Mouse (Mus musculus) stomach, embryonic 16.5 days (tissue): ENCODE results near the gene Pitpnc1. TPM values are rescaled to one million over a fixed set of nuclear protein-coding genes. Genes with fewer than 3 reads are reported as not detected.

Source experiments
- ATAC-seq: fragments of 200-750 bp; cut with Nextera tagmentation; 2 replicates; pipeline ENCODE4 v1.8.0; 2017; ENCODE audit warnings: moderate number of reproducible peaks, moderate TSS enrichment; ENCODE audit not compliant: insufficient read depth, low FRiP score
- H3K27ac ChIP-seq: fragments of 300-500 bp; sonication (generic); 2 replicates; pipeline ENCODE4 v1.5.1; 2014; ENCODE audit warnings: low read length
- H3K27me3 ChIP-seq: fragments of 300-500 bp; sonication (generic); 2 replicates; pipeline ENCODE4 v1.6.1; 2014; ENCODE audit warnings: low read length, control low read depth, mixed read lengths; ENCODE audit not compliant: control insufficient read depth, insufficient read depth
- H3K36me3 ChIP-seq: fragments of 300-500 bp; sonication (generic); 2 replicates; pipeline ENCODE4 v1.6.1; 2014; ENCODE audit warnings: low read length; ENCODE audit not compliant: control insufficient read depth, insufficient read depth
- H3K4me1 ChIP-seq: fragments of 300-500 bp; sonication (generic); 2 replicates; pipeline ENCODE4 v1.6.1; 2014; ENCODE audit warnings: low read length, control low read depth, mixed read lengths; ENCODE audit not compliant: control insufficient read depth, insufficient read depth
- H3K4me2 ChIP-seq: fragments of 300-500 bp; sonication (generic); 2 replicates; pipeline ENCODE4 v1.6.1; 2014; ENCODE audit warnings: low read depth, low read length, mixed read lengths
- H3K4me3 ChIP-seq: fragments of 300-500 bp; sonication (generic); replicated peaks from 2 replicates; pipeline ENCODE4 v1.5.1; 2014; ENCODE audit warnings: mild to moderate bottlenecking, low read length
- H3K9ac ChIP-seq: fragments of 300-500 bp; sonication (generic); 2 replicates; pipeline ENCODE4 v1.6.1; 2014; ENCODE audit warnings: low read length
- H3K9me3 ChIP-seq: fragments of 300-500 bp; sonication (generic); replicated peaks from 2 replicates; pipeline ENCODE4 v1.6.1; 2016; ENCODE audit warnings: low read length, control low read depth; ENCODE audit not compliant: control insufficient read depth
- WGBS: fragments of 180-500 bp; shearing (Covaris S2); extraction: QIAGEN DNeasy Blood & Tissue Kit; methylation state at CpG from one replicate; pipeline ENCODE4 v1.1.7; 2014; 5-methylcytosine and 5-hydroxymethylcytosine counted together
- polyA plus RNA-seq: library from polyadenylated mRNA; unstranded; fragments of >200 nt; fragmentation: Nextera tagmentation; extraction: Ambion mirVana; gene quantifications from 2 replicates; pipeline ENCODE4 v1.2.1, GENCODE M21; 2015

Pitpnc1 gene
- polyA plus RNA-seq, 1 experiment from 2014 or later, result 13.9 TPM

- Histone ChIP-seq H3K9ac (no peak overlapping the region), H3K4me1 (no peaks in the 10 kb centered on the region), H3K4me2 (no peak overlapping the region), H3K27ac (no peak overlapping the region), H3K9me3 (no peaks in the 10 kb centered on the region), H3K4me3 (no peak overlapping the region), H3K27me3 (no peaks in the 10 kb centered on the region), H3K36me3 (no peaks in the 10 kb centered on the region)
- 49% methylated on average over 7 of the region's 7 CpGs for whole genome bisulfite sequencing
- no peak for ATAC-seq
These were observed 184.8 kb downstream of the Pitpnc1 start for GRCm38 (mm10) chr11:107285731-107286130.

DNA sequence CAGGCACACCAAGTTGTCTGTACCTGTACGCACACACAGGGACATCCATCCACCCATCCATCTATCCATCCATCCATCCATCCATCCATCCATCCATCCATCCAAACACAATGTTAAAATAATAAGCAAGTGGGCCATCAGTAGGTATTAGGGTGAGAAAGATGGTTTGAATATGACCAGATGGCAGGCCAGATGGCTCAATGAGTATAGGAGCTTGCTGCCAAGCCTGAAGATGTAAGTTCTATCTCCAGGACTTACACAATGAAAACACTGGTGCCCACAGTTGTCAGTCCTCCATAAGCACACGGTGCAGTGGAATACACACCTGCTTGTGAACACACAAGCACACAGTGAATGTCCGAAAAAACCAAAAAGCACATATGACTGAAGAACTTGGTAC is 186.9 kb downstream of the Pitpnc1 start:
- Histone ChIP-seq H3K27ac (no peak overlapping the region), H3K9me3 (no peaks in the 10 kb centered on the region), H3K4me3 (no peak overlapping the region), H3K27me3 (no peaks in the 10 kb centered on the region), H3K36me3 (no peaks in the 10 kb centered on the region), H3K4me2 (no peak overlapping the region), H3K9ac (no peak overlapping the region), H3K4me1 (no peaks in the 10 kb centered on the region)
- 96% methylated on average over 3 of the region's 3 CpGs for WGBS
- no peak for ATAC-seq

- Histone ChIP-seq H3K9ac (no peak overlapping the region), H3K27me3 (no peaks in the 10 kb centered on the region), H3K4me2 (no peak overlapping the region), H3K36me3 (no peaks in the 10 kb centered on the region), H3K4me3 (no peak overlapping the region), H3K27ac (no peak overlapping the region), H3K9me3 (no peaks in the 10 kb centered on the region), H3K4me1 (no peaks in the 10 kb centered on the region)
- ATAC-seq, result no peak
- 87% methylated on average over 7 of the region's 7 CpGs for WGBS
These were observed 188.0 kb downstream of the Pitpnc1 start for GRCm38 (mm10) chr11:107282481-107282880.

GRCm38 (mm10) chr11:107279258-107279657 is 191.2 kb downstream of the Pitpnc1 start:
- Histone ChIP-seq H3K9me3 (no peaks in the 10 kb centered on the region), H3K36me3 (no peaks in the 10 kb centered on the region), H3K4me1 (no peaks in the 10 kb centered on the region), H3K9ac (no peak overlapping the region), H3K4me2 (no peak overlapping the region), H3K27me3 (no peaks in the 10 kb centered on the region), H3K4me3 (no peak overlapping the region), H3K27ac (no peak overlapping the region)
- ATAC-seq, result no peak
- 37% methylated on average over 8 of the region's 8 CpGs for WGBS

- Histone ChIP-seq H3K4me2 (no peak overlapping the region), H3K9ac (no peak overlapping the region), H3K36me3 (no peaks in the 10 kb centered on the region), H3K4me1 (peaks cover 10% of the 10 kb centered on the region), H3K4me3 (no peak overlapping the region), H3K9me3 (no peaks in the 10 kb centered on the region), H3K27ac (peak overlapping the region; percentile 29; the same call in 1 of the 2 replicates), H3K27me3 (no peaks in the 10 kb centered on the region)
- ATAC-seq, result peak; percentile 44; the same call in 1 of the 2 replicates
- 41% methylated on average over 7 of the region's 7 CpGs for WGBS
These were observed 193.6 kb downstream of the Pitpnc1 start for GRCm38 (mm10) chr11:107276898-107277297.

- Histone ChIP-seq H3K9ac (no peak overlapping the region), H3K9me3 (no peaks in the 10 kb centered on the region), H3K4me3 (no peak overlapping the region), H3K27ac (no peak overlapping the region), H3K4me2 (no peak overlapping the region), H3K4me1 (peaks cover 11% of the 10 kb centered on the region), H3K27me3 (no peaks in the 10 kb centered on the region), H3K36me3 (no peaks in the 10 kb centered on the region)
- no peak for ATAC-seq
- WGBS, result 63% methylated on average over 3 of the region's 3 CpGs
These were observed 194.2 kb downstream of the Pitpnc1 start for GRCm38 (mm10) chr11:107276337-107276736.

DNA sequence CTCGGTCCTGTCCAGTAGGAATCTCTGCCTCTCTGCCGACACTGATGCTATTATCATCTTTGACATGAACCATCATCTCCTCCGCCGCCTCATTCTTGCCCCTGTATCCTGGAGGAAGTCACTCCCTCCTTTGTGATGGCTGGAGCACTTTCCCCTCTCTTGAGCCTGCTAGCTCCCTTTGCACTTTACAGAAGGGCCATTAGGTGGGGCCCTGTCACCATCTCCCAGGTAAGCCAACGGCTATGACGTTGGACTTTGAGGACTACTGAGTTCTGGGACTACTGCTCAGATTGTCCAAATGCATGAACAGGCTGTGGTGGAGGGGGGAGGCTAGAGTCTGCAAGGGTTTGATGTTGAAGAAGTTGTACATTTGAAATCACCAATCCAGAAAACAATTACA is 194.6 kb downstream of the Pitpnc1 start:
- WGBS, result 26% methylated on average over 6 of the region's 6 CpGs
- Histone ChIP-seq H3K27me3 (no peaks in the 10 kb centered on the region), H3K9me3 (no peaks in the 10 kb centered on the region), H3K9ac (no peak overlapping the region), H3K36me3 (no peaks in the 10 kb centered on the region), H3K4me3 (no peak overlapping the region), H3K4me2 (no peak overlapping the region), H3K27ac (no peak overlapping the region), H3K4me1 (peaks cover 11% of the 10 kb centered on the region)
- 0 out of 2 replicates have a peak, but pooled peaks have one; percentile 39 for ATAC-seq

DNA sequence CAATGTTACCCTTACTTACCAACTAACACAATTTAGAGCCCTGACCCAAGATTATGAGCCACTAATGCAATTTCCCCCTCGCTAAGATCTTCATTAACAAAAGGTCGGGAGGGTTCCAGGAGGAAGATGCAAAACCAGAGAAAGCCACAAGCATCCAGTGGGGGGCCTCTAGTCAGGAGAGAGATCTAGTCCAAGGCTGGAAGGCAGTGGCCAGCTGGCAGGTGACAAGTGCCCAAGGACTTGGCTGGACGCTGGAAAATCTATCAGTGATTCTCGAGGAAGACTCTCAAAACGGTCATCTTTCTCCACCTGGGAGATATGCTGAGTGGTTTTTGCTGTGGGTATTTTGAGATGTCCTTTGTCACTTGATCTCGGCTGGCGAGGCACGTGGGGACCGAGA is 196.3 kb downstream of the Pitpnc1 start:
- ATAC-seq, result no peak
- no peak overlapping the region for H3K4me3 ChIP-seq
- H3K27me3 ChIP-seq, result no peaks in the 10 kb centered on the region
- no peaks in the 10 kb centered on the region for H3K9me3 ChIP-seq
- WGBS, result 79% methylated on average over 9 of the region's 9 CpGs
- H3K4me1 ChIP-seq, result peaks cover 11% of the 10 kb centered on the region
- H3K4me2 ChIP-seq, result no peak overlapping the region
- H3K36me3 ChIP-seq, result no peaks in the 10 kb centered on the region
- H3K9ac ChIP-seq, result no peak overlapping the region
- H3K27ac ChIP-seq, result no peak overlapping the region

DNA sequence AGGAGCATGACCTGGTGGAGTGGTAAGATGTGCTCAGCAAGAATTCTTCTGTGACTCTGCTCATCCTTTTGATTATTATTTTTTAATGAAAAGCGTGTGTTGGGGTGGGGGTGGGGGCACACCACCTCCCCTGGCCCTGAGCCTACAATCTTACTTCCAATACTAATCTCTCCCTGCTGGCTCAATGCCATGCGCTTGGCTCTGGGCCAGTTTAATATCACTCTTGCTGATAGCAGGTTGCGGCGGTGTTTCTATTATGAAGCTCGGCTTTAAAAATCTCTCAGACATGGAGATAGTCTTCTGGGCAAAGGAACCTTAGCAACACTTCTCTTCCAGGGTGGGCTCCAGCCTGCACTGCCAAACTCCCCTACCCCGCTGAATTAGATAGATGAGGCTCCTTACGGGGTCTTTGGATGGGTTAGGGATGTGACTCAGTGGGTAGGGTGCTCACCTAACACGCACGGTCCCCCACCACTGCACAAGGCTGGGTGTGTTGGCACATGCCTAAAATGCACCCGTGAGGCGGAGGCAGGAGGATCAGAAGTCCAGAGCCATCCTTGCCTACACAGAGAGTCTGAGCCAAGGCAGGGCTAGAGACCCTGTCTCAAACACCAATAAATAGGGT is 198.0 kb downstream of the Pitpnc1 start:
- H3K9ac ChIP-seq, result no peak overlapping the region
- H3K27ac ChIP-seq, result no peak overlapping the region; the same call in 1 of the 2 replicates
- no peaks in the 10 kb centered on the region for H3K27me3 ChIP-seq
- H3K4me2 ChIP-seq, result no peak overlapping the region
- H3K36me3 ChIP-seq, result no peaks in the 10 kb centered on the region
- H3K4me3 ChIP-seq, result no peak overlapping the region
- peaks cover 11% of the 10 kb centered on the region for H3K4me1 ChIP-seq
- 54% methylated on average over 11 of the region's 11 CpGs for WGBS
- ATAC-seq, result 0 out of 2 replicates have a peak, but pooled peaks have one; percentile 11
- H3K9me3 ChIP-seq, result 0 out of 2 replicates have a peak, but pooled peaks cover 4% of the 10 kb centered on the region
